Mouse (Mus musculus): ENCODE measurements around the gene Cog1.

GRCm38 (mm10) chr11:113690506-113690905, 41.5 kb downstream of the Cog1 start:
- no peak for TF ChIP-seq POLR2A (IDR thresholded peaks at IDR 0.05; ENCODE audit: insufficient read depth, low read length)
- TF ChIP-seq CTCF (IDR thresholded peaks at IDR 0.05; ENCODE audit: low read depth, low read length): no peak

All from ES-Bruce4 (cell line).